Mouse (Mus musculus) intestine, embryonic 15.5 days (tissue): ENCODE measurements around the gene Mycbp2. TPM values are rescaled to one million over a fixed set of nuclear protein-coding genes. Genes with fewer than 3 reads are reported as not detected.
A peak's percentile ranks its signal among the peaks of the same experiment; 100 is the strongest.

ENCODE experiments used
- ATAC-seq: fragments of 200-750 bp; cut with Nextera tagmentation; 2 replicates; pipeline ENCODE4 v1.8.0; 2017; ENCODE audit warnings: moderate TSS enrichment, moderate library complexity
- H3K27ac ChIP-seq: fragments of 300-500 bp; sonication (generic); 2 replicates; pipeline ENCODE4 v1.5.1; 2015; ENCODE audit warnings: mild to moderate bottlenecking, inconsistent platforms
- H3K27me3 ChIP-seq: fragments of 300-500 bp; sonication (generic); replicated peaks from 2 replicates; pipeline ENCODE4 v1.6.1; 2015; ENCODE audit warnings: inconsistent platforms
- H3K36me3 ChIP-seq: fragments of 300-500 bp; sonication (generic); 2 replicates; pipeline ENCODE4 v1.6.1; 2015; ENCODE audit warnings: inconsistent platforms
- H3K4me1 ChIP-seq: fragments of 300-500 bp; sonication (generic); replicated peaks from 2 replicates; pipeline ENCODE4 v1.6.1; 2015; ENCODE audit warnings: inconsistent platforms
- H3K4me2 ChIP-seq: fragments of 300-500 bp; sonication (generic); replicated peaks from 2 replicates; pipeline ENCODE4 v1.6.1; 2015; ENCODE audit warnings: mild to moderate bottlenecking, inconsistent platforms
- H3K4me3 ChIP-seq: fragments of 300-500 bp; sonication (generic); replicated peaks from 2 replicates; pipeline ENCODE4 v1.5.1; 2015; ENCODE audit warnings: inconsistent platforms
- H3K9ac ChIP-seq: fragments of 300-500 bp; sonication (generic); 2 replicates; pipeline ENCODE4 v1.6.1; 2015; ENCODE audit warnings: inconsistent platforms
- H3K9me3 ChIP-seq: fragments of 300-500 bp; sonication (generic); 2 replicates; pipeline ENCODE4 v1.6.1; 2016; ENCODE audit warnings: inconsistent platforms
- WGBS: fragments of 180-500 bp; shearing (Covaris S2); methylation state at CpG from one replicate; pipeline ENCODE4 v1.1.7; 2015; 5-methylcytosine and 5-hydroxymethylcytosine counted together
- polyA plus RNA-seq: library from polyadenylated mRNA; unstranded; fragments of >200 nt; fragmentation: Nextera tagmentation; extraction: Ambion mirVana; gene quantifications from 2 replicates; pipeline ENCODE4 v1.2.1, GENCODE M21; 2015

Mycbp2 gene
- polyA plus RNA-seq, 1 experiment from 2014 or later: 16.9 TPM

DNA sequence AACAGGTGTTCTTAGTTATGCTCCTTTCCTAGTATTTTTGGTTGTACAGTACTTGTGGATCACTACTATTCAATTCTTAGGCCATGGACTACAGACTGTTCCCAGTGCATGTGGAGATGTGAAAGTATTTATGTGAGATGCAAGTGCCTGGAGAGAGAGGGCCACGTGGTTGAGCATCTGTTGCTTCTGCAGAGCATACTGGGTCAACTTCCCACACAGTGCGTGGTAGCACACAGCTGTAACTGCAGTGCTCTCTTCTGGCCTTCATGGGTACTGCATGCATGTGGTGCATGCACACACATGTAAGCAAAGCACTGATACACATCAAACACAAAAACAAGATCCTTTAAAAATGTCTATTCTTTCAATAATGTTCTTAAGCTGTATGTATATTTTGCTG is 214.6 kb downstream of the Mycbp2 start:
- H3K4me1 ChIP-seq: no peaks in the 10 kb centered on the region
- H3K27ac ChIP-seq: no peak overlapping the region
- H3K4me2 ChIP-seq: no peak overlapping the region
- peak; percentile 61; the same call in 1 of the 2 replicates for ATAC-seq
- 69% methylated on average over 2 of the region's 2 CpGs for WGBS
- H3K27me3 ChIP-seq: no peaks in the 10 kb centered on the region
- H3K4me3 ChIP-seq: no peak overlapping the region
- no peak overlapping the region for H3K9ac ChIP-seq
- no peaks in the 10 kb centered on the region for H3K9me3 ChIP-seq
- peaks cover 15% of the 10 kb centered on the region for H3K36me3 ChIP-seq

DNA sequence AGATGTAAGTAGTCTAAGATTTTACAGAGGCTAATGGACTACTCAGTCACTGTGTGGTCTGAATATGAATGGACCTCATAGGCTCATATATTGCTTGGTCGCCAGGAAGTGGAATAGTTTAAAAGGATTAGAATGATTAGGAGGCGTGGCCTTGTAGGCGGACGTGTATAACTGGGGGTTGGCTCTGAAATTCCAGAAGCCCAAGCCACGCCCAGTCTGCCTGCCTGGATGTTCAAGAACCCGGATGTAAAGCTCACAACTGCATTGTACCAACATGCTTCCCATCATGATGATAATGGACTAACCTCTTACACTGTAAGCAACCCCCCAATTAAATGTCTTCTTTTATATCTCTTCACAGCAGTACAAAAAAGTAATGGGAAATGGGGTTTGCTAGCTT is 220.9 kb downstream of the Mycbp2 start:
- no peaks in the 10 kb centered on the region for H3K4me1 ChIP-seq
- H3K27ac ChIP-seq: no peak overlapping the region
- H3K4me2 ChIP-seq: no peak overlapping the region
- peaks cover 18% of the 10 kb centered on the region; the same call in 1 of the 2 replicates for H3K36me3 ChIP-seq
- no peak overlapping the region for H3K9ac ChIP-seq
- 85% methylated on average over 6 of the region's 6 CpGs for WGBS
- no peak; the same call in 1 of the 2 replicates for ATAC-seq
- H3K27me3 ChIP-seq: no peaks in the 10 kb centered on the region
- no peaks in the 10 kb centered on the region for H3K9me3 ChIP-seq
- H3K4me3 ChIP-seq: no peak overlapping the region

DNA sequence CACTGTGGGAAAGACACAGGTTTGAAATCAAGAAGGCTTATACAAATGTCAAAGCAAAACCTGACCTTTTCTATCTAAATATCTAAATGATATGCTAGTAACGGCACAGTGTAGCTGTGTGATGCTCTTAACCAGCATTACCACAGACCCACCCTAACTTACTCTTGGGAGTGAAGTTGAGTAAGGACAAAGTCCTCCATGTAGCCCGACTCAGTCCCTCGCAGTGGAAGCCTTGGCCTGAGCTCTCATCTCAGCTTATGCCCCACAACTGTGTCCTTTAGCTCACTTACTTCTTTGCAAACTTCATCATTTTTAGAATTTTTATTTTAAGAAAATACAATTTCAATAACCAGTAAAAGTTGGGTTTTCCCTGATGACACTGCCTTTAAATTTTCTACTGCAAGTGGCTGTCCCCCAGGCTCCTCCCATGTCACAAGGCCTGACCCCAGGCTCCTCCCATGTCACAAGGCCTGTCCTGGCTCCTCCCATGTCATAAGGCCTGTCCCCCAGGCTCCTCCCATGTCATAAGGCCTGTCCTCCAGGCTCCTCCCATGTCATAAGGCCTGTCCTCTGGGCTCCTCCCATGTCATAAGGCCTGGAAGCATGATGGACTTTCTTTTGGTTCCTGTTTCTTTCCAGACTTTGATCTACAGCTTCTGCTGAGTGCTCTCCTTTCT is 231.5 kb downstream of the Mycbp2 start:
- Histone ChIP-seq H3K9ac (no peak overlapping the region), H3K9me3 (no peaks in the 10 kb centered on the region), H3K27ac (no peak overlapping the region), H3K27me3 (no peaks in the 10 kb centered on the region), H3K4me2 (no peak overlapping the region), H3K36me3 (peaks cover 15% of the 10 kb centered on the region), H3K4me3 (no peak overlapping the region), H3K4me1 (no peaks in the 10 kb centered on the region)
- ATAC-seq: peak; percentile 83
- 92% methylated on average over 3 of the region's 3 CpGs for whole genome bisulfite sequencing

DNA sequence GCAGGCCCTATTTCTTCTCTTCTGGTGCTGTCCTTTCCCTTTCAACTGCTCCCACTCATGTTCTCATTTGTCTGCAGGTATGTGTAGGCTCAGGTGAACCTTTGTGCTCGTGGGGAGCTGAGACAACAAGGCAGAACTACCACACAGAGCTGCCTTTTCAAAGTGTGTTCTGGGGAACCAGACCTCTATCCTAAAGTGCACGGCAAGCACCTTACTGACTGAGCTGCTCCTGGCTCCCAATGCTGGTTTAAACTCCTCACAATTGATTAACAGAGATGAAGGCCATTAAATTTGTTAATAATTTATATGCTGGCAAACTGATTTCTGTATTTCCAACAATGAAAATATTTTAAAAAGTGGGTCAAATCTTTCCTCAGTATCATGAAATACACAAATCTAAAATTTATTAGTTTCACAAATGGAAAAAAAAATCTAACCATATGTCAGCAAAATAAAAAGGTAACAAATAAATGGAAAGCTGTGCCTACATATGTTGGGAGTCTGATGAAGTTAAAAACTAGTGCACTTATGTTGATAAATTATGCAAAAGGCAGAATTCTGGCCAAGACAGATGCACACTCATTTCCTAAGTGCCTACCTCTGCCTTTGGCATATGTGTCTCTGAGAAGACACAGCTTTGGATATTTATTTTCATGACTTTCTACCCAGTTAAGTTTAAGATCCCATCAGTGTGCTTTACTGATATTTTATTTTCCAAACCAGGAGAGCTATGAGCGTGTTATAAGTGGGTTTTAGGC is 233.8 kb downstream of the Mycbp2 start:
- H3K4me2 ChIP-seq: no peak overlapping the region
- no peaks in the 10 kb centered on the region for H3K4me1 ChIP-seq
- peaks cover 7% of the 10 kb centered on the region for H3K36me3 ChIP-seq
- WGBS: 85% methylated on average over 3 of the region's 3 CpGs
- H3K9ac ChIP-seq: no peak overlapping the region
- no peak for ATAC-seq
- H3K9me3 ChIP-seq: no peaks in the 10 kb centered on the region
- H3K27ac ChIP-seq: no peak overlapping the region
- no peaks in the 10 kb centered on the region for H3K27me3 ChIP-seq
- H3K4me3 ChIP-seq: no peak overlapping the region

DNA sequence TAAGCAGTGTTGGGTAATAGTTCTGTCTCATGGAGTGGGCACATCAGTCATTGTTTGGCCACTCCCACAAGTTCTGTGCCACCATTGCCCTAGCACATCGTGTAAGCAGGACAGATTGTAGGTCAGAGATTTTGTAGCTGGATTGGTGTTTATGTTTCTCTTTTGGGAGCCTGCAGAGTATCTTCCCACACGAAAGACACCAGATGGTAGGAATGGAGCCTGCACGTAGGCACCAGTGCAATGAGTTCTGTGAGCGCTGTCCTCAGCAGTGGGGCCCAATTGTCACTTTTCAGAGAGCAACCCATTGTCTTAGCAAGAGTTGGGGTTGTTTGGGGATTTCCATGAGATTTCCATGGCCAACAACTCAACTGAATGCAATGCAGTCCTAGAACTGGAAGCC is 236.6 kb downstream of the Mycbp2 start:
- Histone ChIP-seq H3K27me3 (no peaks in the 10 kb centered on the region), H3K4me3 (no peak overlapping the region), H3K4me2 (no peak overlapping the region), H3K9me3 (no peaks in the 10 kb centered on the region), H3K27ac (no peak overlapping the region), H3K36me3 (peaks cover 7% of the 10 kb centered on the region; the same call in 1 of the 2 replicates), H3K9ac (no peak overlapping the region), H3K4me1 (no peaks in the 10 kb centered on the region)
- no peak for ATAC-seq
- 71% methylated on average over 4 of the region's 4 CpGs for WGBS

DNA sequence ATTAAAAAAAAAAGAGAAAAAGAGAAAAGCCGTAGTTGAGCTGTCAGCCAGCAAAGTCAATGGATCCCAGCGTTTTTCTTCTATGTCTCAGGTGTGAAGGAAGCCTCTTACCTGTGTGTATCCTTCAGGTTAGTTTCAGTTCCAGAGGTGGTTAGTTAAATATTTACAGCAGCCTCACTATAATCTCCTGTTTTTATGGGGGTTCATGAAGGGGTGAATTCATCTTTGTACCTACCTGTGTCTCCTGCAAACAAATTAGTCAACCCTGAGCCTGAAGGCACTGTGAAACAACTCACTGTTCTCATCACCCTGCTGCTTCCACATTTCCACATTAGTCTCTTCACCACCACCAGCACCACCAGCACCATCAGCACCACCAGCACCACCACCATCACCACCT is 240.3 kb downstream of the Mycbp2 start:
- no peak overlapping the region for H3K27ac ChIP-seq
- H3K9me3 ChIP-seq: no peaks in the 10 kb centered on the region
- H3K4me1 ChIP-seq: no peaks in the 10 kb centered on the region
- H3K36me3 ChIP-seq: no peaks in the 10 kb centered on the region
- H3K27me3 ChIP-seq: no peaks in the 10 kb centered on the region
- WGBS: 63% methylated on average over 2 of the region's 2 CpGs
- H3K9ac ChIP-seq: no peak overlapping the region
- peak; percentile 86 for ATAC-seq
- no peak overlapping the region for H3K4me3 ChIP-seq
- H3K4me2 ChIP-seq: no peak overlapping the region

DNA sequence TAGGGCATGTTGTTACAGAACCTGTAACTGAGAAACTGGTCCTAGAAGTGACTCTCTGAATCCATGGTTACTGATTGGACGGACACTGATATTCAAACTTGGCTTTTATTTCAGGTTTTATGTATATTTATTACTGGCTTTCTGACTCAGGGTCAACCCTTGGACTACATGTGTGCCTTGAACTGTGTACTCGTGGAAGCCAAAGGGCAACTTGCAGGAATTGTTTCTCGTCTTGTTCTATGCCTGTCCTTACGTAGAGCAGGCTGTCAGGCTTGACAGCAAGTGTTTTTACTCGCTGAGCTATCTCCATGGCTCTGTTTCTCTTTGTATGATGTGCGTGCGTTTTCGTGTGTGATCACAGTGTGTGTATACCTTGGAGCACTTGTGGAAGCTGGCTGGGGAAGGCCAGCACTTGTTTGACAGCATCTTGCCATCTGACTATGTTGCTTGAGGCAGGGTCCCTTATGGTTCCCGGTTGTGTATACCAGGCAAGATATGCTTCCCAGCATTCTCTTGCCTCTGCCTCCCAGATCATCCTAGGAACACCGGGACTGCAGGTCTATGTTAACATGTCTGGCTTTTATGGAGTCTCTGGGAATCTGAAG is 243.8 kb downstream of the Mycbp2 start:
- no peak for ATAC-seq
- Histone ChIP-seq H3K27ac (no peak overlapping the region), H3K4me1 (0 out of 2 replicates have a peak, but pooled peaks cover 2% of the 10 kb centered on the region), H3K27me3 (no peaks in the 10 kb centered on the region), H3K4me2 (no peak overlapping the region), H3K4me3 (no peak overlapping the region), H3K9ac (no peak overlapping the region), H3K36me3 (no peaks in the 10 kb centered on the region), H3K9me3 (no peaks in the 10 kb centered on the region)
- WGBS: 46% methylated on average over 10 of the region's 10 CpGs

DNA sequence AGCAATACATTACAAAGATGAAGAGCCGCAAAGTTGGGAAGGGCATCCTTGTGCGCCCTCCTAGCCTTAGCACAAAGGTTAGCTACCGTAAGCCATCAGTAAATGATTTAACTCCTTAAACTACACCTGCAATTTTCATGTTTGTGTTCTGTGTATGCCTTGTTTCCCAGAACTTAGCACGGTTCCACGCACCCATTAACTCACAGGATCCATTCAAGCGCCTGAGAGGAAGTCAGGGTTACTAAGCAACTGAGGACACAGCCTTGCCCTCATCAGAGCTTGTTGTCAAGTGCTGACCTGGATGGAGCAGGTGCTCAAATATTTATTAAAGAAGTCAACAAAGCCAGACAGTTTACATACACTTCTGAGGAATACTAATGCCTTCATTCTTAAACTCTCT is 244.4 kb downstream of the Mycbp2 start:
- 42% methylated on average over 6 of the region's 6 CpGs for WGBS
- no peak overlapping the region for H3K27ac ChIP-seq
- H3K4me2 ChIP-seq: no peak overlapping the region
- no peak for ATAC-seq
- 0 out of 2 replicates have a peak, but pooled peaks cover 4% of the 10 kb centered on the region for H3K4me1 ChIP-seq
- H3K36me3 ChIP-seq: no peaks in the 10 kb centered on the region
- H3K9me3 ChIP-seq: no peaks in the 10 kb centered on the region
- no peaks in the 10 kb centered on the region for H3K27me3 ChIP-seq
- H3K4me3 ChIP-seq: no peak overlapping the region
- H3K9ac ChIP-seq: no peak overlapping the region

DNA sequence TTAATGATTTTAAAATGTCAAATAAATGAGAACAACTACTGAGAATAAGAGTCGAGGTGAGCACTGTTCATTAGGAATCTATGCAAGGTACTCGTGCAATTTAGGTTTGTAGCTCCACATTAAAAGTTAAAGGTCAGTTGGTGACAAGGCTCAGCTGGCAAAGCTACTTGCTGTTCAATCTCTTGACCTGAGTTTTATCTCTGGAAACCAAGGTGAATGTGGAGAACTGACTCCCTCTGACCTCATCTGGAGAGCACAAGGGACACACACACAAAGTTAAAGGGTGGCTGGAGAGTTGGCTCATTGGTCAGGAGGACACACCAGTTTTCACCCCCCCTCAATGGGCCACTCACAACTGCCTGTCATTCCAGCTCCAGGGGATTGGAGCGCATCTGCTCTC is 245.4 kb downstream of the Mycbp2 start:
- Histone ChIP-seq H3K9me3 (no peaks in the 10 kb centered on the region), H3K27me3 (no peaks in the 10 kb centered on the region), H3K36me3 (no peaks in the 10 kb centered on the region), H3K9ac (no peak overlapping the region), H3K27ac (no peak overlapping the region), H3K4me1 (0 out of 2 replicates have a peak, but pooled peaks cover 9% of the 10 kb centered on the region), H3K4me2 (no peak overlapping the region), H3K4me3 (no peak overlapping the region)
- no peak for ATAC-seq
- 64% methylated on average over 3 of the region's 3 CpGs for WGBS

DNA sequence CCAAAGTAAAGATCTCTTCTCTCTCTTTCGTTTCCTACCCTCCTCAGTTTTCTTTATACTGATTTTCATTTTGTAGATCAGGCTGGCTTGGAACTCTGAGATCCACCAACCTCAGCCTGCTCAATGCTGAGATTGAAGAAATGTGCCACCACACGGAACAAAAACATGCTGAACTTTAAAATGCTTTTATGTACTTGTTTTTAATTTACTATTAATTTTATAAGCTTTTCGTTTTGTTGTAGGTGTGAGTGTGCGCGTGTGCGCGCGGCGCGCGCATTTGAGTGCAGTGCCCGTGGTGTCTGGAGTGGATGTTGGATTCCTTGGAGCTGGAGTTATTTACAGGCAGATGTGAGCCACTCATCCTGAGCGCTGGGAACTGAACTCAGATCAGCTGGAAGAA is 246.3 kb downstream of the Mycbp2 start:
- H3K4me3 ChIP-seq: no peak overlapping the region
- 0 out of 2 replicates have a peak, but pooled peaks cover 9% of the 10 kb centered on the region for H3K4me1 ChIP-seq
- H3K9ac ChIP-seq: no peak overlapping the region
- 68% methylated on average over 13 of the region's 13 CpGs for WGBS
- no peak overlapping the region for H3K27ac ChIP-seq
- H3K4me2 ChIP-seq: peak overlapping the region; percentile 60; the same call in 1 of the 2 replicates
- no peaks in the 10 kb centered on the region for H3K36me3 ChIP-seq
- ATAC-seq: no peak
- no peaks in the 10 kb centered on the region for H3K9me3 ChIP-seq
- no peaks in the 10 kb centered on the region for H3K27me3 ChIP-seq

DNA sequence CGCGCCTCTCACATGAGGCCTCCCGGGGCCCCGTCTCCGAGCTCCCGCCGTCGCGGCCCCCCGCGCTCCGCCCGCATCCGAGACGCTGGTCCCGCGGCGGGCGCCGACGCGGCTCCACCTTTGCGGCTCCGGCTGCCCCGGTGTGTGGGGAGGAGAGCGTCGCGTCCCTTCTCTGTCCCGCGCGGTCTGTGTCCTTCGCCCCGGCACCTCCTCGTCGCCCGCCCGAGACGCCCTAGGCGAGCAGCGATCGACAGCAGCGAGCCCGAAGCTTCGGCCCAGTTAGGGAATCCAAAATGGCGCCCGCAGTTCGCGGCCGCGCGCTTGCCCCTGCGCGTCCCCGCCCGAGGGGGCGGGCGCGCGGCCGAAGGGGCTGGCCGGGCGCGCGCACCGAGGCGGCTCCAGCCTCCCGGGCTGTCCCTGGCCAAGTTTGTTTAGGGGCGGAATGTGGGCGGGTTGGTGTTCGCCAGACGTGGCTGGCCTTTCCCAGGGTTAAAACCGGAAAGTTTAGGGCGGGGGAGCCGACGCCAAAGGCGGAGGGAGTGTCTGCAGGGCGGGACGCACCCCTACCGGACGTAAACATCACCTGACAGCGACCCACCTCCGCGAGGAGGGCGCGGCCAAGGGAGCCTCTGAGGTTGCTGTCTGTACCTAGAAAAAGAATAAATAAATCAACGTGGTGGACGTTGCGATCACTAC is 247.2 kb downstream of the Mycbp2 start, which contains the start of gene Fbxl3:
Fbxl3 (minus strand) TSS at position 329 of the 696 bp plus-strand sequence.
- Histone ChIP-seq H3K4me1 (0 out of 2 replicates have a peak, but pooled peaks cover 12% of the 10 kb centered on the region), H3K36me3 (no peaks in the 10 kb centered on the region), H3K9ac (peak within 1 kb of the TSS; percentile 98), H3K27ac (peak within 1 kb of the TSS; percentile 99), H3K4me3 (peak within 1 kb of the TSS; percentile 88), H3K4me2 (peak within 1 kb of the TSS; percentile 61), H3K9me3 (no peaks in the 10 kb centered on the region), H3K27me3 (no peaks in the 10 kb centered on the region)
- under 1% methylated on average over 73 of the region's 88 CpGs for WGBS
- ATAC-seq: peak; percentile 94
